Mouse (Mus musculus): ENCODE measurements around the gene Intu. TPM values are rescaled to one million over a fixed set of nuclear protein-coding genes. Genes with fewer than 3 reads are reported as not detected.

Gene Intu
- total RNA-seq (2021), result 1 to 10 TPM; 2.9 to 3.9 TPM
- long read RNA-seq, experiment 1, result 0 reads
- long read RNA-seq, experiment 2, result 0 reads

DNA sequence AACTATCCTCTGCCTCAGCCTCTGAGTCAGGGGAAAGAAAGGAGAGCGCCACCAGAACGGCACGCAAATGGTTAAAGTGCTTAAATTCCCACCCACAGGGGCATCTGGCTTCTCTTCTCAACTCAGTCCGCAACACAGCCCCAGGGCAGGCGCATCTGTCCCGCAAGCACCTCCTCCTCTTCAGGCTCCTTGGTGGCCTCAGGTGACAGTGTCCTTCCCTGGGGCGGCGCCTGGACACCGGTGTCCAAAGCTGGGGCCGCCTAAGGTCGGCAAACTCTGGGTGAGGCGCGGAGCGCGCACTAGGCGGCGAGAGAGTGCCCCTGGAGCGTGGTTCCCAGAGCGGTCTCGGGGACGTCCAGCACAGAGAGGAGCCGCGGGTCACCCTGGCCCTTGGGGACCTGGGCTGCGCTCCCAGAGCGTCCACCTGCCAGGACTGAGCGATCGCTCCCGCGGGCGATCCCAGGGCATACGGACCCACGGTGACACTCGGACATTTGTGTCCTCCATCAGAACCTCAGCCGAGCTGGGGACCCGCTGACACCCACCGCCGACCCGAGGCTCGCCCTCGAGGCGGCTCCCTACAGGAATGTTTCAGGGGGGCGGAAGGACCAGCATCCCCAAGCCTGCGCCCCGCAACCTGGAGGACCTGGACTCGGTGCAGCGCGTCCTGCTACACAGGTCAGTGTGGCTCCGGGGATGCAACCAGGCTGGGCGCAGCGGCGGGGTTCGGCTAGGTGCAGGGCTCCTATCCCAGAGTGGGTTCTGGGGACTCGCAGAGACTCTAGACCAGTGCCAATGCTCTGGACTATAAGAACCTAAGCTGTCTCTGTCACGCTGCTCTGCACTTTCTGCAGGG, at the start of gene Intu:
TSS of gene Intu (plus strand) at position 1 of the 856 bp plus-strand sequence.
- DNase-seq, result peak; percentile 68 to 75

DNA sequence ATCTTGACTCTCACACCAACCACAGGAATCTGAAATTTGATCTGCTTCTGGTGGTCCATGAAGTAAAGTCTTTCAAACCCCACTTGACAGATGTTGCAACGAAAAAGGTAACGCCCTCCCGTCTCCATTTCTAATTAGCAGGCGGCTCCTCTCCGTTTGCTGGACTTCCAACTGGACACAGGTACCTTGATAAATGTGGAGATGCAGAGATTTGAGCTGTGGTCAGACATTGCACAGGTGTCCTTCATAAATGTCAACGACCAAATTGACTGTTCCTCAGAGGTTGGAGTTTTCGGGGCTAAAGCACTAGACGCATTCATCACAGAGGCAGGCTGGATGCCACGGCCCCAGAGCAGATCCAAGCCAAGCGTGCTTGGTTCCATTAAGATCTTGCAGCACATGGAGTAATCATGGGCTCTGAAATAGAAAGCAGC, 47.8 kb upstream of the Intu start:
- peak in 1 of 2 experiments; percentile 3 for DNase-seq

DNA sequence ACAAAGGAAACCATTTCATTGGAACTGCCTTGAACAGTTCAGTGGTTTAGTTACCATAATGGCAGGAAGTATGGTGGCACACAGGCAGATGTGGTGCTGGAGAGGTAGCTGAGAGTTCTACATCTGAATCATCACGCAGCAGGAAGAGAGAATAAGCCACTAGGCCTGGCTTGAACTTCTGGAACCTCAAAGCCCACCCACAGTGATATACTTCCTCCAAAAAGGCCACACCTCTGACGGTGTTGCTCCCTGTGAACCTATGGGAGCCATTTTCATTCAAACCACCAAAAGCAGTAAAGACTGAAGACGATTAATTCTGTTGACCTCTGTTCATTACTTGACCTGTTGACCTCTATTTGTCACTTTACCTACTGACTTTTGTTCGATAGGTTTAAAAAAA, 43.7 kb upstream of the Intu start:
- no peak for DNase-seq

DNA sequence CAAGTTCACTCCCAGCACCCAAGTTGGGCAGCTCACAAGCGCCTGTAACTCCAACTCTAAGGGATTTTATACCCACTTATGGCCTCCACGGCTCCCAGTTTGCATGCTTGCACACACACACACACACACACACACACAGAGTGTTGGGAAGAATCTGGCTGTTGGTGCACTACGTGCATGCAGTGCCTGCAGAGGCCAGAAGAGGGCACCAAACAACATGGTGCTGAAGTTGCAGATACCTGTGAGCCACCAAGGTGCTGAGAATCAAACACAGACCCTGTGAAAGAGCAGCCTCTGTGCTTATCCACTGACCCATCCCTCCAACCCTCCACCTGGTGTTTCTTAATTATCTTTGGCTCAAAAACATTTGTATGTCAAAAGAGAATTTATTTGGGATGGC, 39.3 kb upstream of the Intu start:
- DNase-seq, result no peak

DNA sequence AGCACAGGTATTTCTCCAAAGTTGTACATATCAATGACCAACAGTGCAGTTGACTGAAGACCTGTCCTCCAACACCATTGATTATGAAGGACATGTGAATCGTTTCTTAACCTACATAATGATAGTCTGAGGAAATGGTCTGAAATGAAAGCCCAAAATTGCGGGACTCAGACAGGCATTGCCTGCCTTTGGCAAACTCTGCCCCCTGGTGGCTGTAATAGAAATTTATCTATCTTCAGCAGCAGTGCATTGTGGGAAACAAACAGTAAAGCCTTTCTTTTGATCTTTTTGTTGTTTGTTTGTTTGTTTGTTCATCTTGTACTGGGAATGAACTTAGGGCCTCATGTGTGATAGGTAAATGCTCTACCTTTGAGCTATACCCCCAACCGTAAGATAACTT, 32.2 kb upstream of the Intu start:
- DNase-seq, result no peak

DNA sequence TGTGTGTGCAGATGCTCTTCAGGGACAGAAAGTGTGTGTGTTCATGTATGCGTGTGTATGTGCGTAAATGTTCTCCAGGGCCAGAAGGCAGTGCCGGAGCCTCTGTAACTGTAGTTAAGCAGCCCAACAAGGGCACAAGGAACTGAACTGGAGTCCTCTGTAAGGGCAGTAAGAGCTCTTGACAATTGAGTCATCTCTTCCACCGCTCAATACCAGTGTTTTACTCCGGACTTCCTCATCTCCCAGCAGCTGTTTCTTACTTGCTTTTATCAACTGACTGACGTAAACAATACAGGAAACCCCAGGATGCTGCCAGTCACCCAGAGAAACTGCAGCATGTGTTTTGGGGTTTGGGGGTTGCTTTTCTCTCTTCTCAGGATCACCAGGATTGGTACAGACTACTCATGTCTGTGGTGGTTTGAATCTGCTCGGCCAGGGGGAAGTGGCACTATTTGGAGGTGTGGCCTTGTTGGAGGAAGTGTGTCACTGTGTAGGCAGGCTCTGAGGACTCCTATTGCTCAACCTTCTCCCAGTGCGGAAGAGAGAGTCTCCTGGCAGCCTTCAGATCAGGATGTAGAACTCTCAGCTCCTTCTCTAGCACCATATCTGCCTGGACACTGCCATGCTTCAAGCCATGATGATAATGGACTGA, 30.8 kb upstream of the Intu start:
- no peak for DNase-seq

DNA sequence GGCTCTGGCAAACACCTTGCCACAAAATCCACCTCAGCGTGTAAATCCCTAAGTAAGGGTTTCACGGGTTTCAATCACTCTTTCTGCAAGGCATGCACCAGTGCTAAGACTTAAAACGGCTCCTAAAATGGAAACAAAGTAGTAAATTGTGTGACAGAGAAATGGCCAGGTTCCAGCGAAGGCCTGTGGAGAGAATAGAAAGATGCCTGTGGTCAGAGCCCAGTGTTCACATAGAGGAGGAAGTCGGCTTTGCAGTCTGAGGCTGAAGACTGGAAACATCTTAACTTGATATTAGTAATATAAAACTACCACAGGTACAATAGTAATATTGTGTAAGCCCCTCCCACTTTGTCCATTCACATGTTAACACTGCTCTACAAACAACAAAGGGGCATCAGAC, 26.7 kb upstream of the Intu start:
- DNase-seq, result no peak

DNA sequence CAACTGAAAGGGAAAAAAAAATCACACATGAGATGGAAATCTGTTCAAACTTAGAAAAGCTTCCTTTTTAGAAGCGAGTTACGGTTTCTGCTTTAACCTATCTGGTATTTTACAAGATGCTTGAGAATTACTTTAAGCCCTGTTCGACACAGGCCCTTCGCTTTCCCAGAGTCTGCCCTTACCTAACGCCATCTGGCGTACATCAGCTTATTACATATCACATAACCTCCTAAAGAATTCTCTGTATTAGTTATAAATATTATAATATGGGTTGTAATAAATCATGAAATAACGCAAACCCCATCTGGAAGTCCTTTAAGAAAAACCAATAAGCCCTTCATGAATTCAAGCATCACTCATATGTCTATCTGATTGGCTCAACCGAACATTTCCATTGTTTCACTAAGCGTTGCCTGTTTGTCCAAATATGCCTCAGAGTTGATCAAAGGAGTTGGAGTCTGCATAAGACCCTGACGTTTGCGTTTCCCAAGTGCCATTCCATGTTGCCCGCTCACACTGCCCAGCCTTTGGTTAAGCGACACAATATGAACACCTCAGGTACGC, 25.6 kb upstream of the Intu start:
- DNase-seq, result no peak

DNA sequence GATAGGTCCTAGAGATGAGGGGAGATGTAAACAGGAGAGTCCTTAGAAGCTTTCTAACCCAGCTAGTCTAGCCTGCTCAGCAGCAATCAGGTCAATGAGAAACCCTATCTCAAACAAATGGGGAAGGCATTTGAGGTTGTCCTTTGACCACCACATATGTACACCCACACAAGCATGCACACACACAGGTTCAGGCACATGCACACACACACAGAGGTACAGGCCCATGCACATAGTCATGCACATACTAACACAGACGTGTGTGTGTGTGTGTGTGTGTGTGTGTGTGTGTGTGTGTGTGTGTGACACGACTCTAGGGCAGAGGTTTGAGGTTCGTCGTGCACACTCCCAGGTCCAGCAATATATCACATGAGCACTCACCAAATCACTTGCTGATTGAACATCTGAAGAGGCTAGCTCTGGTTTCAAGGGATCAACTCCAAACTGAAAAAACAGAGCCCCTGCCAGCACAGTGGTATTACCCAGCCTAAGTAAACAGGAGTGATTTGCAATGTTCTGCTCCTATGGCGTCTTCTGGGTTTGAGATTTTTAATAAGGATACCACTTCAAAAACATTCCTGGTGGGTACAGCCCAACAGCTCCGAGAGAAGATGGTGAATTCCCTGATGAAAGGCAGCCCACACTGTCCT, 22.0 kb upstream of the Intu start:
- DNase-seq, result no peak

DNA sequence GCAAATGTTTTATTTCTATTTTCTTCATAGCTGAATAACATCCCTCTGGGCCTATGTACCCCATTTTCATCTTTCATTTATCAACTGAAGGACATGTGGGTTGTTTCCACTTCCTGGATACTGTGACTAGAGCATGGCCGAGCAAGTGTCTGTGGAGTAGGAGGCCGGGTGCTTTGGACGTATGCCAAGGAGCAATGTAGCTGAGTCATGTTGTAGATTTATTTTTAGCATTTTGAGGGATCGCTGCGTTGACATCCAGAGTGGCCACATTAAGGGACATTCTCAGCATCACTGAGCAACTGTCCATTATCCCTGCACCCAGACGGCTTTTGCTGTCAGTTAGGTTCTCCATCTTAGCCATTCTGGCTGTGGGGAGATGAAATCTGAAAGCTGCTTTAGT, 20.5 kb upstream of the Intu start:
- DNase-seq, result peak; percentile 61 to 72

DNA sequence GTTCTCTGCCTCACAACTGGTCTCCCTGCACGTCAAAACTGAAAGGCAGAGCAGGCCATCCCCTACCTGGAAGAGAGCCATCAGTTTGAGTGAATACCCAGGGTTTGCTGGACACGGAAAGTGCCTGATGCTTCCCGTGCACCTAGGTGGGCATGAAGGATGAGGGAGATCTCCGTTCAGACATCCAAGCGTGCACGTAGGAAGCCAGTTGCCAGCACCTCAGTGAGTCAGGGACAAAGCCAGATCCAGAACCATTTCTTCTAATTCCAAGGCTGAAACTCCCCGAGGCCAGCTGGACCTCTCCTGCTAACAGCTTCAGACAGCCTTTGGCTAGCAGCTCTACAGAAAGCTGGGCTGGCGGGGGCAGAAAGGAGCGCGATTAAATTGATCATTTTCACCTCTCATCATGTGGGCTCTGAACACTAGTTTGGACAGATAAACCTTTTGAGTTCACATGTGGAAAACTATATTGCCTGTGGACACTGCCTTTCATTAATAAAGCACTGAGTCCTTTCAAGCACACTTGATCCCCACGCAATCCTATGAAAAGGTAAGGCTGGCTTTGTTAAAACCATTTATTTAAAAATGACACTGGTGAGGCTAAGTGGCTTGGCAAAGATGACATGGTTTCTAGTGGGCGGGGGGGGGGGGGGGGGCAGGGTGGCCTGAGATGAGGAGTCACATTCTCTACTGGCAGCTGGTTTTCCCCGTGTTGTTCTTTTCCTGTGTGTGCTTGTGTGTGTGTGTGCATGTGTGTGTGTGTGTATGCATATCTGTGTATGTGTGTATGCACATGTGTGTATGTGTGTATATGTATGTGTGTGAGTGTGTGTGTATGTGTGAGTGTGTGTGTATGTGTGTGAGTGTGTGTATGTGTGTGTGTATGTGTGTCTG, 17.9 kb upstream of the Intu start:
- no peak for DNase-seq

DNA sequence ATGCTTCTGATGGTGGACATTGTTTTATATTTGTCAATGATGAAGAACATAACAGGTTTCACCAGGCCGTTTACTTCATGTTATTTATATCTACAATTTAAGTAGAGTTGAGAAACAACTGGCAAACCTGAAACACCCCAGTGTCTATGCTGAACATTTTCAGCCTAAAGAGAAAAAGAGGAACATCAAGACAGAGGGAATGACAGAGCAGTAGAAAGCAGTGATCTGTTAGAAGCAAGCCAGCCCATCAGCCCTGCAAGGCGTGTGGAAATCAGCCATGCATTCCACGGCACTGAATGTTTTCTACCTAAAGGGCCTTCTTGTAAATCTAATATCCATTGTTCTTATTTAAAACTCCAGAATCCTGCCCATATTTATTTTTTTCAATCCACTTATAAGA, 12.8 kb upstream of the Intu start:
- no peak for DNase-seq

DNA sequence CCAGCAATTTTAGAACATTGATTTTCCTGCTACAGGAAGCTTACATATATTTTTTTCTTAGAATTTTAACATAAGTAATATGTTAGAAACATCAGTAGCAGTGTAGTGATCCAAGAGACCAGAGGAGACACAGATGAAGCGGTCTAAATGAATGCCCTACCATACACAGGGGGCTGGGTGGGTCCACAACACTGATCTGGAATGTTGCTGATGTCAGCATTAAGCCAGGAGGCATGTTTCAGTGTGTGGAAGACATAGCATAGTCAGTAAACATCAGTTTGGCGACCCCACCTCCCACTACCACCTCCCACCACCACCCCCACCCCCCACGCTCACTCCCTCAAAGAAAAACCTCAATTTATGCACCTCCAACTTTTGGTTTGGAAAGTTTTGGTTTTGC, 11.5 kb upstream of the Intu start:
- no peak for DNase-seq

DNA sequence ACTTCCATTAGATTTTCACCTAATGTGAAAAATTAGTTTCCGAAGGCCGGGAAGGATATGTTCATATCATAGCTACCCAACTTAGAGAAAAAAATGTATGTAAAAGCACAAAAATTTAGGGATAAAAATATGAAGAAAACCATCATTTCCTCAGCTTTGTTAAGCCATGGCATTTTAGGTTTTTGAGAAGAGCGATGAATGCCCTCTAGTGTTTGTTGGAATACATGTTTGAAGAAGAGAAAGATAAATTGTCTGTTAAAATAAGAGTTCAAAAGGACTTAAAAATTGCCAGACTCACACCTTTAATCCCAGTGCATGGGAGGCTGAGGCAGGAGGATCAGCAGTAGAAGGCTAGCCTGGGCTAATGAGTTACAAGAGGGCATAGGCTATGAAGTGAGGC, 10.5 kb upstream of the Intu start:
- no peak for DNase-seq

DNA sequence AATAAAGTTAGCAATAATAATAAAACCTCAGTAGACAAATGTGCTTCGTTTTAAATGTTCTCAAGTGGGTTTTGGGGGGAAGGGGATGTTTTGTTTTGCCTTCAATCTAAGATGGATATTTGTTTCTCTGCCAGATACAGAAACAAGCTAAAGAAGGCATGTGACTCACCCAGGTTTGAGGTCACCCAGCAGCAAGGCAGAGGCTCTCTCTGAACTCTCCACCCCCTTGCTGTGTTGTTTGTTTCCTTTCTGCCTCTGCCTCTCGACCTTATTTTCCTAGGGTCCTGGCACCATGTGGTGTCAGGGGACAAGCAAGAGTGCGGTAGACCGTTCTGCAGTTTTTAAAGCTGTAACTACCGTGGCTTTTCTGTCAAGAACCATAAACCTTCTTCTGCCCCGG, 8.6 kb upstream of the Intu start:
- DNase-seq, result no peak

DNA sequence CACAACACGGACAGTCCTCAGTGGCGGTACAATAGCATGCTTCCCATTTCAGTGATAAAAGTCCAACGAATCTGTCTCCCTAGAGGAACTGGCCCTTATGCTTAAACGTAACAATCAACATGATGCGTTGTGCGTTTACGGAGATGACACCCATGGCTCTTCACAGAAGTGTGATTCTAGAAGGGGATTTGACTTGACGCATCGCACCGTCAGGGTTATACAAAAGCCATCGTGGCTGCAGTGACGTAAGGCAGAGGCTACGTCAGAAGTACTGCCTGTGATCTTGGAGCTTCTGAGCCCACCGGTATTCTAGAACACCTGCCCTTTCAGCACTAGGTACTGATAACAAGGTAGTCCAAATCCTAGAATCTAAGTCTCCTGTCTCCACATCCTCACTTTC, 8.2 kb upstream of the Intu start:
- DNase-seq, result peak in 1 of 2 experiments; percentile 5

DNA sequence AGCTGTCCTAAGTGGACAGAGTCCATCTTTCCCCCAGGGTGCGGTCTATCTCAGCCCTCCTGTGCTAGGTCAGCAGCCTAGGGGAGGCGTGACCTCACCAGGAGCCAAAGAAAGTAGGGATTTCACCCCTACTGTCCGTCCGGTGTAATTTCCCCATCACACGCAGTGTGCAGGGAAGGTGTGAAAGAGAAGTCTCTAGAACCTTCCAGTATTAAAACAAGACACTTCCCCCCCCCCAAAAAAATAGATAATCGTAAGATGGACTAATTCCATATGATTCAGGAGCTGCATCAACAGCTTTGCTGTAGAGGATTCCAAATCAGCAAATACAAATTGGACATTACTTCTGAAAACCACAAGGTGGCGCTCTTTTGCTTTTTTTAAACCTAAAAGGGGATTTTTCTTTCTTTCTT, 7.7 kb upstream of the Intu start:
- DNase-seq, result no peak

DNA sequence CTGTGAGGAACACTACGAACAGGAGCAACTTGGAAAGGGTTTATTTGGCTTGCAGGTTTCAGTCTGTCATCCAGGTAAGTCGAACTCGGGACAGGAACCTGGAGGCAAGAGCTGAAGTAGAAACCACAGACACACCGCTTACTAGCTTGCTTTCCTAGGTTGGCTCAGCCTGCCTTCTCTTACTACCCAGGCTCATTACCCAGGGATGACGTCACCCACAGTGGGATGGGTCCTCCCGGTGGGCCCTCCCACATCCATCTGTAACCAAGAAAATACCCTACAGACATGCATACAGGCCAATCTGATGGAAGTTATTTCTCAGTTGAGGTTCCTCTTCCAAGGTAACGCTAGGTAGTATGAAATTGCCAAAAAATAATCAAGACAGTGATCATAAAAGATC, 6.2 kb upstream of the Intu start:
- DNase-seq, result no peak

DNA sequence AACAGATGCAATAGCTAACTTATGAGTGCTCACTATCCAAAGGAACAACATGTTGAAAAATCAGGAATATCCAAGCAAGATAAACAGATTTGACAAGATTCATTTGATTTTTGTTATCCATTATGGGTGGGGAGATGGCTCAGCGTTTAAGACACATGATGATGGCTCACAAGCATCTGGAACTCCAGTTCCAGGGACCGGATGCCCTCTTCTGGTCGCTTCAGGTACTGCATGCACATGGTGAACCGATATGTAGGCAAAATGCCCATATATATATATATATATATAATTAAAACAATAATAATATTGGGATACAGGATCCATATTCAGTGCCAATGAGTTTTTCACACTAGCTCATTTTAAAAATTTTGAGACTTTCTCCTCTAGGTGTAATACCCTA, 5.7 kb upstream of the Intu start:
- DNase-seq, result peak; percentile 53 to 70

DNA sequence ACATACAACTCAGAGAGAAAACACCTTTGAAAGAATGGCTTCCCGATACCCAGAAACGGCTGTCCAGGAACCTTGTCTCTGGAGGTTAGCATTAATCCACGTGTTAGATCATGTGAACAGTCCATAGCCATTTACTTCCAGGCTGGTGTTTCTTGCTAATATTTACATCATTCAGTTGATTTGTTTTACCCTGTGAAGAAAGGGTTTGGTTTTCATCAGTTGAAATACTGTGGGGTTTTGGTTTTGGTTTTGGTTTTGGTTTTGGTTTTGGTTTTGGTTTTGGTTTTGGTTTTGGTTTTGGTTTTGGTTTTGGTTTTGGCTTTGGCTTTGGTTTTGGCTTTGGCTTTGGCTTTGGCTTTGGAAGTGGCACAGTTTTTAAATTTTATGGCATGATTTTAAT, 5.0 kb upstream of the Intu start:
- DNase-seq, result no peak

DNA sequence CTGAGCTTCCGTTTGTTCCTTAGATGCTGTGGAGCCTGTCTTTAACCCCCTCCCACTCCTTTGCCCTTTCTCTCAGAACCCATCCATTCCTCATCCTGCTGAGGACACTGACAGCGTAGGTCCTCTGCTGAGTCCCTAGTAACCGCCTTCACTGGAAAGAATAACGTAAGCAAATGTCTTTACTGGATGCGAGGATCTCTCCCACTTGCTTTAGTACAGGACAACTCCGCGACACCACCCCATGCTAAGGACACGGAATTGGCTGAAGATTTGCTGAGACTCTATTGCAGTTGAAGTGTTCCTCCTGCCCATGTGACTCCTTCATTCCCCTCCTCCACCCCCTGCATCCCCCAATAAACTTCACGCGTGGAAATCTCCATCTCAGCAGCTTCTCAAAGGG, 3.9 kb upstream of the Intu start:
- no peak for DNase-seq

Data from adrenal gland, postnatal 36 days (tissue).